Mouse (Mus musculus): ENCODE measurements around the gene Rhd. TPM values are rescaled to one million over a fixed set of nuclear protein-coding genes. Genes with fewer than 3 reads are reported as not detected.
"Not testable (repeated sequence)": the region's sequence is repeated elsewhere in the genome, so short reads cannot be mapped to it uniquely, and the experiment has no call there.

Rhd gene
- total RNA-seq, 2 experiments from 2014 or later, result not detected

GRCm38 (mm10) chr4:134892096-134892495 is 27.8 kb downstream of the Rhd start:
- intact Hi-C loops (cut with DNase I), result no loop called here

GRCm38 (mm10) chr4:134897256-134897655 is 32.9 kb downstream of the Rhd start:
- no peak for DNase-seq (ENCODE audit: low spot score in 2 of 2)
- intact Hi-C loops (cut with DNase I), result no loop called here

More at GRCm38 (mm10) chr4:134892096-134892495, 27.8 kb downstream of the Rhd start:
- DNase-seq (ENCODE audit: low spot score in 2 of 2), result peak; percentile 27 to 46

- DNase-seq (ENCODE audit: low spot score in 2 of 2), result no peak
- intact Hi-C loops (cut with DNase I), result no loop called here
Observed at GRCm38 (mm10) chr4:134901126-134901525, 36.8 kb downstream of the Rhd start.

GRCm38 (mm10) chr4:134903046-134903445 is 38.7 kb downstream of the Rhd start:
- no peak for DNase-seq (ENCODE audit: low spot score in 2 of 2)
- intact Hi-C loops (cut with DNase I), result no loop called here

- intact Hi-C loops (cut with DNase I); DNase-seq (ENCODE audit: low spot score in 2 of 2): not testable (repeated sequence)
Observed at GRCm38 (mm10) chr4:134911406-134911805, 47.1 kb downstream of the Rhd start.

DNA sequence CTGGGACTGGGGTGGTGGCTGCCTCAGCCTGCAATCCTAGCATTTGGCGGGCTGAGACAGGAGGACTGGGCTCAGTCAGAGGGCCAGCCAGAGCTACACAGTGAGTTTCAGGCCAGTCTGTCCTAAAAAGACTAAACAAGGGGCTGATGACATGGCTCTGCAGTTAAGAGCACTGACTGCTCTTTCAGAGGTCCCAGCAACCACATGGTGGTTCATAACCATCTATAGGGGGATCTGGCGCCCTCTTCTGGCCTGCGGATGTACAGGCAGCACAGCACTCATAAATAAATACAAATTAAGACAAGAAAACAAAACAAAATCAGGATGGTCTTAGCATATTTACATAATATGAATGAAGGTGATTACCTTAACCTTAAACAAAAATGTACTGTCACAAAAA is 49.1 kb downstream of the Rhd start:
- intact Hi-C loops (cut with DNase I), result no loop called here
- peak; percentile 33 to 43 for DNase-seq (ENCODE audit: low spot score in 2 of 2)

DNA sequence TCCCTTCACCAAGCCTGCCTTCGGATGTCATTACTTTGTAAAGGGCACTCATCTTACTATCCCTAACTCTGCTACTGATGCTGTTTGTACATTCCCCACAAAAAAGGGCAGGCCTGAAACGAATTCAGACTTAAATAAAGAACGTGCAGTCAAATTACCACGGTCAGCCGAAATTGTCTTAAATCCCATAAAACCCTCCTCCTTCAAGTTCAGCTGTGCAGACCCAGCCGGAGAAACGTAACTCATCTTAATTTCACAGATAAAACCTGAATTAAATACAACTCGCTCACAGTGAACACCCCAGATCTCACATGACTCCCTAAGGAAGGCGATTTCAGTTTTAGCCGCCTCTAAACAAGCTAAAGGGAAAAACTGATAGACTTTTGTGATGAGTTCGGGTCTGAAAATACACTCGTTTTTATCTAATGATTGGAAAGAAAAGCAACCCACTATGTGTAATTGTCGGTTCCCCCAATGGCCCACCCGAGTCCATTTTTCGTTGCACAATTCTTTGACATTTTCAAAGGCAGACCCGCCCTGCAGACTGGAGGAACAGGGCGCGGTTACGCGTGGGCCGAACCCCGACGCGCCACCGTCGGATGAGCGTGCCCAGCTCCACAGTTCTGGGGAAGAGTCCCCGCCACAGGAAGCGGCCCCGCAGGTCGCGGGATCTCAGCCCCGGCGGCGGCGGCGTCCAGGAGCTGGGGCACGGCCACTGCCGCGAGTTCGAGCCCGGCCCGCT is 50.0 kb downstream of the Rhd start:
- intact Hi-C loops (cut with DNase I), result loop anchor here (2.0 kb wide), 1 partner anchor 21 kb away; no protein-coding TSS in a partner anchor
- DNase-seq (ENCODE audit: low spot score in 2 of 2), result no peak

DNA sequence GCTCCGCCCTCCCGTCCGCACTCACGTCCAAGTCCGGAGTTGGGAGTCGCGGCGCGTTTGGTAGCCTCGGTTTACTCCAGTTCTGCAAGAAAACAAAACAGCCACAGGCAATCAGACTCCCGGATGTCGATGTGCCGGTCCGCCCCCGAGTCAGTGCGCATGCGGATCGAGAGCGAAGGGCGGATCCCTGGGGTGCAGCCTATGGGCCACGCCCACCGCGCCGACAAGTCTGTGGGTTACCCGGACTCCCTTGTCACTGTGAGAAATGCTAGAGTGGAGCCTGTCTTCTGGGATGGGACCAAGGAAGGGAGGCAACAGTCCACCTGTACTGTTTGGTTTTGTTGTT is 50.5 kb downstream of the Rhd start, which contains the start of gene Tmem50a:
Tmem50a (minus strand) TSS at position 161 of the 346 bp plus-strand sequence.
- DNase-seq (ENCODE audit: low spot score in 2 of 2), result peak; percentile 90 to 92
- intact Hi-C loops (cut with DNase I), result loop anchor here (2.0 kb wide), 1 partner anchor 20 kb away; no protein-coding TSS in a partner anchor

DNA sequence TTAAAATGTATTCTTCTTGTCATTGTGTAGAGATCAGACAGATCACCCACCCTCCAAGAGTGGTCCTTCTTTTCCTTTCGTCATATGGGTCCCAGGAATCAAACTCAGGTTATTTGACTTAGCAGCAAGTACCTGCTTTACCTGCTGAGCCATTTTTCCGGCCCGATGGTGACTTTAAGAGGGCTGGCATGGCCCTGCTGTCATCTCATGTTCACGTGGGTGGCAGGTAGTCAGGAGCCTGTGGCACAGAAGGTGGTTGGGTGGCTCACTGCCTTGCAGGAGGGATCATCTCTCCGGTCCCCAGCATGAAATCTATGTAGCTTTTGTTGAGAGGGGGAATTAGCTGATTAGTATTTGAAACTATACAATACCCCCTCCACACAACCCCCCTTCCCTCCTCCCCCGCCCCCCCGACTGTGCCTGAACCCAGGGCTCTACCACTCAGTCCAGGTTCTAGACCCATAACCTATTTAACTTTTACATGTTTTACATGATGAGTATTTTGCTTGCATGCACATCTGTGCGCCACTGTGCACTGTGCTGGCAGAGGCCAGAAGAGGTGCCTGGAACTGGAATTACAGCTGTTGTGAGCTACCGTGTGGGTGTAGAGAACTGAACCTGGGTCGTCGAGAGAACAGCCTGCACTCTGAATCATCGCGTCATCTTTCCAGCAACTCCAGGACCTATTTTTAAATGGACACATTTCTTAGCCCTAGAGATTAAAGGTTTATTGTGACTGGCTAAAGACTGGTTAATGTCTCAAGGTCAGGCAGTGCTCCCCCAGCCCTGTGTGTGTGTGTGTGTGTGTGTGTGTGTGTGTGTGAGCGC is 51.1 kb downstream of the Rhd start:
- DNase-seq (ENCODE audit: low spot score in 2 of 2), result no peak
- intact Hi-C loops (cut with DNase I), result loop anchor here (2.0 kb wide), 1 partner anchor 19 kb away; no protein-coding TSS in a partner anchor

DNA sequence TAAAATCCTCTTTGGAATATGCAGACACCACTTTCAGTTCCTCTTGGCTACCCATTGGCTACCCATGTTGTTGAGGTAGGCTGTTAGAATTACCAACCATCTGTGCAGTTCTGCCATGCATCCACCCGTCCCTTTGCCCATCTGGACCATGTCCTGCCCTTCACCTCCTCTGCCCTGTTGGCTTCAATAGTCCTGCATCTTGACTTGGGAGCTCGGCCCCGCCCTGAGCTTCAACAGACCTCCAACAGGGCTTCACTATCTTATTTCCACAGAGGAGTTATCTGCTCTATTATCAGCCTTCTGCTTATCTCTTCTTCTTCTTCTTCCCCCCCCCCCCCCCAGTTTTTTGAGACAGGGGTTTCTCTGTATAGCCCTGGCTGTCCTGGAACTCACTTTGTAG is 52.9 kb downstream of the Rhd start:
- intact Hi-C loops (cut with DNase I), result no loop called here
- no peak for DNase-seq (ENCODE audit: low spot score in 2 of 2)

DNA sequence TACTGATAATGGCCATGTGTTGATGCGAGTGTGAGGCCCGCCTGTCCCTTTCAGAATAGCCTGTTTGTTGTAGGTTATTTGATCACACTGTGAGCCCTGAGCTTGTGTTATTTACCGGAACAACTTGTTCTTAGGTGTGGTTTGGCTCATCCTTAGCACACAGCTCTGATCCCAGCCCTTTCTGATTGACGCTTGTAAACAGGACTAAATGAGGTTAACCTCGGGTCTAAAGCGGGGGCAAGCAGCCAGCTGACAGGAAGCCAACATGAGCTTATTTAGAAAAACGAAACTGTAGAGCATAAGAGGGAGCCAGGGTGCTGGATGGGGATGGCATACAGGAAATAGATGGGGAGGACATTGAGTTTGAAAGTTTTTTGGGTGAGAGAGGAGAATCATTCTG is 54.0 kb downstream of the Rhd start:
- DNase-seq (ENCODE audit: low spot score in 2 of 2), result no peak
- intact Hi-C loops (cut with DNase I), result no loop called here

GRCm38 (mm10) chr4:134919733-134920540 is 55.6 kb downstream of the Rhd start:
- DNase-seq (ENCODE audit: low spot score in 2 of 2), result no peak
- intact Hi-C loops (cut with DNase I), result no loop called here

- intact Hi-C loops (cut with DNase I), result no loop called here
- no peak for DNase-seq (ENCODE audit: low spot score in 2 of 2)
Observed at GRCm38 (mm10) chr4:134920631-134921030, 56.3 kb downstream of the Rhd start.

- no peak for DNase-seq (ENCODE audit: low spot score in 2 of 2)
- intact Hi-C loops (cut with DNase I), result no loop called here
Observed at GRCm38 (mm10) chr4:134921703-134922102, 57.4 kb downstream of the Rhd start.

DNA sequence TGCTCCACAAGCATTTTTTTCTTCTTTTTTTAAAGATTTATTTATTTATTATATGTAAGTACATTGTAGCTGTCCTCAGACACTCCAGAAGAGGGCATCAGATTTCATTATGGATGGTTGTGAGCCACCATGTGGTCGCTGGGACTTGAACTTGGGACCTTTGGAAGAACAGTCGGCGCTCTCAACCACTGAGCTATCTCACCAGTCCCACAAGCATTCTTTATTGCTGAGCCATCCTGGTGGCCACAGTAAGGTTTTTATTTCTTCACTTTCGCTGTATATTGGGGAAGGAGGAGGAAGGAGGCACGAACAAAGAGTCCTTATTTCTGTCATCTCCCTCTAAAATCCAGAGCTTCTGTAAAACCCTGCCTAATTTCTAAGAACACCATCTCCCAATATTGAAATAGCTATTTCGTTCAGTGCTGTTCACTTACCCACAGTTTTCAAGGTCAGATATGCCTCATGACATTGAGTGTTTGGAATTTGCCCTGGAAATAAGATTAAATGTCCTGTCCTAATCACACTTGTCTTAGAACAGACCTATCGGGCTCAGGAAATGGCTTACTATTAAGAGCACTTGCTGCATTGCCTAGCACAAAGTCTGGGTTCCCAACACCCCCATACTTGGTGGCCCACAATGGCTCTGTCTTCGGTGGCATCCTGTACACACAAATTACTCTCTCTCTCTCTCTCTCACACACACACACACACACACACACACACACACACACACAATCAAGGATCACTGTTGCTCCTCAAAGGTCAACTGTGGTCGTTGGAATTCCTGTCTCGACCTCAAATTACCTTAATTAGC is 58.0 kb downstream of the Rhd start:
- intact Hi-C loops (cut with DNase I), result no loop called here
- no peak for DNase-seq (ENCODE audit: low spot score in 2 of 2)

DNA sequence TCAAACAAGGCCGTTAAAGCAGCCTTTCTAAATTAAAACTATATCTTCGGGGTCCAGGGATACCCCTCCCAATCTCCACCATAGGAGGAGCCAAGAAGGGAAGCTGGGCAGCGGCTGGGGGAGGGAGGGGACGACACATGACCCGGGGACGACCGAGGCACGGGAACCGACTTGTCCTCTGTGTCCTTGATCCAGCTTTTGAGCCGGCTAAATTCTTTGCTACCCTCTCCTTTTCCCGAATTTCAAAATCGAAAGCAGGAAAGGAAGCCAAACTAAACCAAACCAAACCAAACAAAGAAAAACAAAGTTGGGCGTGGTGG is 58.5 kb downstream of the Rhd start:
- intact Hi-C loops (cut with DNase I), result no loop called here
- peak; percentile 35 to 49 for DNase-seq (ENCODE audit: low spot score in 2 of 2)

GRCm38 (mm10) chr4:134923258-134924018 is 59.1 kb downstream of the Rhd start, which contains the start of gene Rsrp1:
TSS of gene Rsrp1 (plus strand) at chr4:134923592.
- DNase-seq (ENCODE audit: low spot score in 2 of 2), result peak; percentile 97 to 98
- intact Hi-C loops (cut with DNase I), result no loop called here

GRCm38 (mm10) chr4:134924019-134924741 is 59.8 kb downstream of the Rhd start:
- intact Hi-C loops (cut with DNase I), result no loop called here
- DNase-seq (ENCODE audit: low spot score in 2 of 2), result peak; percentile 35 to 49

Data from left cerebral cortex, postnatal 36 days (tissue).